ENCODE assay signal across 10 mouse cellular contexts in genomic region chr5:36936548-36936947, GRCm38 (mm10). TPM values are rescaled to one million over a fixed set of nuclear protein-coding genes. Genes with fewer than 3 reads are reported as not detected.
DNase-seq lines count a peak whose midpoint lies in the region; ATAC-seq lines count a peak whose summit lies in the region.
"Had no signal": no experiment of that assay in that cellular context is flagged by ENCODE, and none has a peak within 500 bp of the region (broad histone marks: within the 10 kb centered on the region; RNA-seq: fewer than 3 reads in every experiment).

No protein-coding gene starts in this region.

- no peak overlapping the region for H3K4me3 ChIP-seq in hindbrain, embryonic 14.5 days (replicated peaks; ENCODE audit: low read length)
- no peak overlapping the region for H3K4me3 ChIP-seq in hindbrain, embryonic 10.5 days
- no peak overlapping the region for H3K4me3 ChIP-seq in midbrain, embryonic 14.5 days (replicated peaks; ENCODE audit: low read depth, low read length)

- DNase-seq in hindbrain, embryonic 14.5 days (ENCODE audit: low spot score): no peak
- no peak for DNase-seq in hindbrain, embryonic 10.5 days (ENCODE audit: low spot score)
- DNase-seq in cerebellum, adult 11 months: peak; percentile 71
- DNase-seq in cerebellum, postnatal 25 days: peak; percentile 75 to 81
- DNase-seq in midbrain, embryonic 14.5 days: no peak
- DNase-seq in right cerebral cortex, postnatal 14 days: no peak
- no peak for DNase-seq in gastrocnemius, postnatal 10 days
- DNase-seq: kidney, adult 9 months; lung, postnatal 10 days; thymus, postnatal 36 days had no signal

- H3K9me3 ChIP-seq in hindbrain, embryonic 14.5 days (ENCODE audit: control insufficient read depth, low read length): no peaks in the 10 kb centered on the region
- no peaks in the 10 kb centered on the region for H3K9me3 ChIP-seq in hindbrain, embryonic 10.5 days
- no peaks in the 10 kb centered on the region for H3K9me3 ChIP-seq in midbrain, embryonic 14.5 days (ENCODE audit: control insufficient read depth, low read length)

- H3K36me3 ChIP-seq in hindbrain, embryonic 14.5 days (replicated peaks; ENCODE audit: control insufficient read depth, insufficient read depth): no peaks in the 10 kb centered on the region
- no peaks in the 10 kb centered on the region for H3K36me3 ChIP-seq in hindbrain, embryonic 10.5 days
- no peaks in the 10 kb centered on the region for H3K36me3 ChIP-seq in midbrain, embryonic 14.5 days (ENCODE audit: control insufficient read depth, insufficient read depth, low read length)

- H3K9ac ChIP-seq in hindbrain, embryonic 14.5 days: no peak overlapping the region
- no peak overlapping the region for H3K9ac ChIP-seq in midbrain, embryonic 14.5 days (replicated peaks; ENCODE audit: low read length)

- no peak overlapping the region for H3K4me2 ChIP-seq in hindbrain, embryonic 14.5 days (replicated peaks)
- no peak overlapping the region for H3K4me2 ChIP-seq in midbrain, embryonic 14.5 days (ENCODE audit: low read length)

- peak overlapping the region; percentile 65 for H3K27ac ChIP-seq in hindbrain, embryonic 14.5 days
- no peak overlapping the region for H3K27ac ChIP-seq in hindbrain, embryonic 10.5 days
- peak overlapping the region; percentile 68 for H3K27ac ChIP-seq in midbrain, embryonic 14.5 days (replicated peaks; ENCODE audit: low read depth, low read length)

- ATAC-seq in hindbrain, embryonic 14.5 days (ENCODE audit: low FRiP score): no peak
- no peak for ATAC-seq in midbrain, embryonic 14.5 days (ENCODE audit: low FRiP score, low TSS enrichment)

- H3K27me3 ChIP-seq in hindbrain, embryonic 14.5 days (ENCODE audit: control insufficient read depth, insufficient read depth, low read length): no peaks in the 10 kb centered on the region
- no peaks in the 10 kb centered on the region for H3K27me3 ChIP-seq in hindbrain, embryonic 10.5 days (ENCODE audit: insufficient read depth, poor library complexity, severe bottlenecking)
- no peaks in the 10 kb centered on the region for H3K27me3 ChIP-seq in midbrain, embryonic 14.5 days (ENCODE audit: control insufficient read depth, insufficient read depth, low read length)

- WGBS in hindbrain, embryonic 14.5 days: 76% methylated on average over 7 of the region's 7 CpGs
- WGBS in hindbrain, embryonic 10.5 days: 82% methylated on average over 7 of the region's 7 CpGs
- WGBS in midbrain, embryonic 14.5 days: 81% methylated on average over 7 of the region's 7 CpGs

- H3K4me1 ChIP-seq in hindbrain, embryonic 14.5 days (replicated peaks; ENCODE audit: control insufficient read depth, insufficient read depth, low read length): peaks cover 15% of the 10 kb centered on the region
- peaks cover 33% of the 10 kb centered on the region for H3K4me1 ChIP-seq in hindbrain, embryonic 10.5 days (replicated peaks)
- peaks cover 16% of the 10 kb centered on the region for H3K4me1 ChIP-seq in midbrain, embryonic 14.5 days (ENCODE audit: control insufficient read depth, insufficient read depth, low read length)

RNA-seq across cellular contexts. Expression of gene Wfs1, which starts 52.5 kb away (rescaled TPM):
- 6.8 and 8.4 TPM in 2 replicates for polyA plus RNA-seq in hindbrain, embryonic 14.5 days (2014; fragmentation: Nextera tagmentation; extraction: Ambion mirVana)
- 8.4 and 9.2 TPM in 2 replicates for polyA plus RNA-seq in hindbrain, embryonic 10.5 days (2016; fragmentation: Nextera tagmentation; extraction: Ambion mirVana)
- 4.6 and 5.2 TPM in 2 replicates for polyA plus RNA-seq in midbrain, embryonic 14.5 days (2014; fragmentation: Nextera tagmentation; extraction: Ambion mirVana)
- total RNA-seq in gastrocnemius, postnatal 10 days (2021): 10 to 100 TPM; 25.4 to 30.2 TPM

Comparison
In these comparisons a context has a peak if more than half of its experiments do, and no peak if none do; other contexts are left out.
1. DNase-seq: peak in cerebellum, adult 11 months (single experiment) and cerebellum, postnatal 25 days (2 of 2); none in hindbrain, embryonic 14.5 days (single experiment), hindbrain, embryonic 10.5 days (single experiment), midbrain, embryonic 14.5 days (single experiment), right cerebral cortex, postnatal 14 days (single experiment) and gastrocnemius, postnatal 10 days (single experiment).